Mouse (Mus musculus) testis, adult 2 months (tissue): ENCODE results near the gene Cadm4.

ENCODE experiments used
- CTCF ChIP-seq: fragments of 200-500 bp; IDR thresholded peaks from 2 replicates; pipeline ENCODE4 v1.5.1; 2012; ENCODE audit warnings: low read depth, mild to moderate bottlenecking, inconsistent platforms, low read length, moderate library complexity; ENCODE audit not compliant: control insufficient read depth, insufficient read depth, insufficient replicate concordance
- POLR2A ChIP-seq: fragments of 200-500 bp; IDR thresholded peaks from 2 replicates; pipeline ENCODE4 v1.6.1; 2012; ENCODE audit warnings: low read depth, mild to moderate bottlenecking, inconsistent platforms, low read length, moderate library complexity; ENCODE audit not compliant: control insufficient read depth

DNA sequence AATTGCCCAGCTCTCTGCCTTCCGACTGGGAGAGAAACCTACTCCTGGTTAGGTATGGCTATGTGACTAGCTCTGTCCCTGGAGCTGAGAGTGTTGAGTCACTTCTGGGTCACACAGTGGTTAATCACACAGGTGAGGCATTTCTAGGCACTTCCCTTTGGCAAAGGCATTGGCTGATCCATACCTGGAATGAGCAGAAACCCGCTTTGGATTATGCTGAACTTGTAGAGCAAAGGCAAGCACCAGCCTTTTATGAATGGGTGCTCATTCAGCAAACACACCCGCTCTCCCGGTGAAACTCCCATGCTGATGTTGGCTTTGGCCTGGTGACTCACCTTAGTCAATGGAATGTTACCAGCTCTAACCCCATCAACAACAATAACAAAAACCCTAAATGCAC is 57.9 kb downstream of the Cadm4 start:
- TF ChIP-seq CTCF, result no peak
- TF ChIP-seq POLR2A, result no peak
